Mouse (Mus musculus) layer of hippocampus, postnatal 10 days (tissue): ENCODE data around the gene Olfr1500. TPM values are rescaled to one million over a fixed set of nuclear protein-coding genes. Genes with fewer than 3 reads are reported as not detected.
"Not testable (repeated sequence)": the region's sequence is repeated elsewhere in the genome, so short reads cannot be mapped to it uniquely, and the experiment has no call there.

Experiments used
- DNase-seq, 2 experiments: peaks; one replicate each; pipeline ENCODE4 v3.0.0; 2021; ENCODE audit warnings: low spot score in 2 of 2
- long read RNA-seq: library from polyadenylated mRNA; stranded (forward); transcript quantifications from one replicate; pipeline ENCODE4 v2.0.0, GENCODE M21; 2023
- total RNA-seq, 2 experiments: library from RNA; stranded (reverse); gene quantifications; 2 replicates each; pipeline ENCODE4 v1.2.3; 2021

The Olfr1500 gene
- total RNA-seq = not detected
- long read RNA-seq = 0 reads

GRCm38 (mm10) chr19:13830388-13830787 is at the start of gene Olfr1500:
Gene Olfr1500 (minus strand): TSS chr19:13830488.
- DNase-seq = no peak

- no peak for DNase-seq
Measured at GRCm38 (mm10) chr19:13861495-13861894, 31.2 kb upstream of the Olfr1500 start, which contains the start of gene Olfr1502. Gene Olfr1502 (plus strand): TSS chr19:13861795.

GRCm38 (mm10) chr19:13850592-13850991 is 20.3 kb upstream of the Olfr1500 start, which contains the start of gene Olfr1501:
Gene Olfr1501 (minus strand): TSS chr19:13850692.
- DNase-seq = not testable (repeated sequence)

GRCm38 (mm10) chr19:13828447-13828846 is 1.8 kb downstream of the Olfr1500 start:
- DNase-seq = no peak

- DNase-seq = no peak
Measured at GRCm38 (mm10) chr19:13820847-13821246, 9.4 kb downstream of the Olfr1500 start.

GRCm38 (mm10) chr19:13819347-13819746 is 10.9 kb downstream of the Olfr1500 start, which contains the start of gene Olfr1499:
Gene Olfr1499 (minus strand): TSS chr19:13819447.
- DNase-seq = no peak

- peak in 1 of 2 experiments; percentile 15 for DNase-seq
Measured at GRCm38 (mm10) chr19:13818827-13819226, 11.5 kb downstream of the Olfr1500 start.

- no peak for DNase-seq
Measured at GRCm38 (mm10) chr19:13812823-13813222, 17.5 kb downstream of the Olfr1500 start.

GRCm38 (mm10) chr19:13805486-13805885 is 24.8 kb downstream of the Olfr1500 start:
- not testable (repeated sequence) for DNase-seq

- no peak for DNase-seq
Measured at GRCm38 (mm10) chr19:13798102-13798501, 32.2 kb downstream of the Olfr1500 start, which contains the start of gene Olfr1497. Gene Olfr1497 (minus strand): TSS chr19:13798202.

- DNase-seq = no peak
Measured at GRCm38 (mm10) chr19:13777578-13777977, 52.7 kb downstream of the Olfr1500 start, which contains the start of gene Olfr1496. Gene Olfr1496 (plus strand): TSS chr19:13777878.

Other genes with a start within 250 kb of the Olfr1500 start
- not detected for gene Olfr1484, start 247.0 kb downstream of the Olfr1500 start, total RNA-seq
- not detected for gene Olfr1487, start 213.1 kb downstream of the Olfr1500 start, total RNA-seq
- not detected for gene Olfr1489, start 198.9 kb downstream of the Olfr1500 start, total RNA-seq
- gene Olfr1490, start 179.4 kb downstream of the Olfr1500 start, total RNA-seq = not detected
- gene Olfr1491, start 133.2 kb downstream of the Olfr1500 start, total RNA-seq = not detected
- not detected for gene Olfr1493-ps1, start 107.2 kb downstream of the Olfr1500 start, total RNA-seq
- gene Olfr1494, start 90.8 kb downstream of the Olfr1500 start, total RNA-seq = not detected
- not detected for gene Olfr1495, start 65.9 kb downstream of the Olfr1500 start, total RNA-seq
- not detected for gene Olfr1496, start 52.6 kb downstream of the Olfr1500 start, total RNA-seq
- gene Olfr1497, start 32.3 kb downstream of the Olfr1500 start, total RNA-seq = not detected
- gene Olfr1499, start 11.0 kb downstream of the Olfr1500 start, total RNA-seq = not detected
- not detected for gene Olfr1501, start 20.2 kb upstream of the Olfr1500 start, total RNA-seq
- gene Olfr1502, start 31.3 kb upstream of the Olfr1500 start, total RNA-seq = not detected
- not detected for gene Olfr1504, start 67.4 kb upstream of the Olfr1500 start, total RNA-seq
- not detected for gene Olfr1505, start 83.0 kb upstream of the Olfr1500 start, total RNA-seq